Mouse (Mus musculus) inflammation-experienced regulatory T-cells (primary cell): Measurements from ENCODE around the gene Hist1h2ae. TPM values are rescaled to one million over a fixed set of nuclear protein-coding genes. Genes with fewer than 3 reads are reported as not detected.

ENCODE experiments used
- polyA plus RNA-seq, 2 experiments: library from polyadenylated mRNA; unstranded; fragments of 100-300 nt; shearing (Covaris generic); gene quantifications; one replicate each; pipeline ENCODE4 v1.2.1; 2017

Gene Hist1h2ae
- 1 to 10 TPM; 4.5 to 6.5 TPM for polyA plus RNA-seq

DNA sequence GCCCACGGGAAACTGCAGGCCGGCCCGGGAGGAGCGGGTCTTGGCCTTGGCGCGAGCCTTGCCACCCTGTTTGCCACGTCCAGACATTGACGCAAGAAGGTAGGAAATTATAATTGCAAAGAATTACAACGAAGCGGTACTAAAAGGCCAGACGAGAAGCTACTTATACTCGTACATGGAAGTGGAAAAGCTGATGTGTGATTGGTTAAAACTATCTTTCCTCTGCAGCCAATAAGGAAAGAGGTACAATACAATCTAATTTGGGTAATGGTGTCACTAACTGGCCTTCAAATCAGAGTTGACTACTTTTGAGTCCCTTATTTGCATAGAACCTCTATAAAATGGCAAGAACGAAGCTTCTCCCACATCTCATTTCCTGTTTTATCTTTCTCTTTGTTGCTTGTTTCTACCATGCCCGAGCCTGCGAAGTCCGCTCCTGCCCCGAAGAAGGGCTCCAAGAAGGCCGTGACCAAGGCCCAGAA lies at the start of gene Hist1h2ae, which contains the start of gene Hist1h2bg:
Hist1h2ae (minus strand) TSS at position 199 of the 482 bp plus-strand sequence.
Hist1h2bg (plus strand) TSS at position 375 of the 482 bp plus-strand sequence.

GRCm38 (mm10) chr13:23581408-23582218 lies 10.6 kb upstream of the Hist1h2ae start, which contains the start of gene Hist1h4d:
TSS of gene Hist1h4d (plus strand) at chr13:23581598.

GRCm38 (mm10) chr13:23575271-23575851 lies 4.3 kb upstream of the Hist1h2ae start, which contains the start of gene Hist1h3d:
TSS of gene Hist1h3d (plus strand) at chr13:23575763.

GRCm38 (mm10) chr13:23573898-23574524 lies 3.0 kb upstream of the Hist1h2ae start, which contains the start of the genes Hist1h2bf and Hist1h2ad:
TSS of gene Hist1h2bf (minus strand) at chr13:23574196.
TSS of gene Hist1h2ad (plus strand) at chr13:23574381.

DNA sequence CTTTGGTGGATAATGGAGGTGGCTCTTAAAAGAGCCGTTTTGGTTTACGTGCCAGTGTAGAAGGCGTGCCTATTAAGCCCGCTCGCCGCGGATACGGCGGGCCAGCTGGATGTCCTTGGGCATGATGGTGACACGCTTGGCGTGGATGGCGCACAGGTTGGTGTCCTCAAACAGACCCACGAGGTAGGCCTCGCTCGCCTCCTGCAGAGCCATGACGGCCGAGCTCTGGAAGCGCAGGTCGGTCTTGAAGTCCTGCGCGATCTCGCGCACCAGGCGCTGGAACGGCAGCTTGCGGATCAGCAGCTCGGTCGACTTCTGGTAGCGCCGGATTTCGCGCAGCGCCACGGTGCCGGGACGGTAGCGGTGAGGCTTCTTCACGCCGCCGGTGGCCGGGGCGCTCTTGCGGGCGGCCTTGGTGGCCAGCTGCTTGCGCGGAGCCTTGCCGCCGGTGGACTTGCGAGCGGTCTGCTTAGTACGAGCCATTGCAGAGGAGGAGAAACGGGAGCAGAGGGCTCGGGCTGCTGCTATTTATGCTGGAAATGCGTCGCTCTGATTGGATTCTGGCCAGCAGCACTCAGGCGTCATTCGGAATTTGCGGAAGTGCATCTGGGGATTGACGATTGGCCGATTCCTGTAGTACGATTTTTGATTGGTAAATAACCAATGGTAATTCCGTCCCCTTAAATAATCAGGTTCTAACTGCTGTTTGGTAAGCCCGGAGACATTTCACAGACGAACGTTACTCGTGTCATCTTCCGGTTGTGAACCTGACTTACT lies 8.9 kb downstream of the Hist1h2ae start, which contains the start of gene Hist1h3e:
Hist1h3e (minus strand) TSS at position 487 of the 777 bp plus-strand sequence.

GRCm38 (mm10) chr13:23552962-23553361 lies 18.1 kb downstream of the Hist1h2ae start, which contains the start of gene Hist1h1d:
TSS of gene Hist1h1d (plus strand) at chr13:23553262.

GRCm38 (mm10) chr13:23551146-23551834 lies 19.7 kb downstream of the Hist1h2ae start, which contains the start of gene Hist1h4f:
TSS of gene Hist1h4f (minus strand) at chr13:23551648.

DNA sequence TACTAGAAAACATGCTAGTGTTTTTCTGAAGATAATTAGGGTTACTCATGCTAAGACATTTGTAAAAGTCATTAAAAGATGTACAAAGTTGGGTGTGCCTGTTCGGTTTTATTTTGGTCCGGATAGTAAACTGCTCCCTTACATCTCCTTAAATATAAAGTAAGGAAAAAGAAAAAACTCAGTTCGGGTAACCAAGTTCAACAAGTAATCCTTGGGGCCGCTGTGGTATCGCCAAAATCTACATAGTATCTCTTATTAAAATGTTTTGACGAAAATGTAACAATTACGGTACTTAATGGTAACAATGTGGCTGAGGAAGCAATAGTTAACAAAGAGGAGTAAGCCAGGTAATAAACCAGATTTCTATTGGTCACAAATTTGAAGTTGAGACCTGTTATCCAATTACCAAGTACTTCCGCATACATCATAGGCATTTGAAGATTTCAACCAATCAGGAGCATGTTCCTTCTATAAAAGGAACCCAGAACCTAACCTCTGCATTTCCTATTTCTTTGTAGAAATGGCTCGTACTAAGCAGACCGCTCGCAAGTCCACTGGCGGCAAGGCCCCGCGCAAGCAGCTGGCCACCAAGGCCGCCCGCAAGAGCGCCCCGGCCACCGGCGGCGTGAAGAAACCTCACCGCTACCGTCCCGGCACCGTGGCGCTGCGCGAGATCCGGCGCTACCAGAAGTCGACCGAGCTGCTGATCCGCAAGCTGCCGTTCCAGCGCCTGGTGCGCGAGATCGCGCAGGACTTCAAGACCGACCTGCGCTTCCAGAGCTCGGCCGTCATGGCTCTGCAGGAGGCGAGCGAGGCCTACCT lies 26.8 kb downstream of the Hist1h2ae start, which contains the start of gene Hist1h3f:
Hist1h3f (plus strand) TSS at position 88 of the 822 bp plus-strand sequence.

DNA sequence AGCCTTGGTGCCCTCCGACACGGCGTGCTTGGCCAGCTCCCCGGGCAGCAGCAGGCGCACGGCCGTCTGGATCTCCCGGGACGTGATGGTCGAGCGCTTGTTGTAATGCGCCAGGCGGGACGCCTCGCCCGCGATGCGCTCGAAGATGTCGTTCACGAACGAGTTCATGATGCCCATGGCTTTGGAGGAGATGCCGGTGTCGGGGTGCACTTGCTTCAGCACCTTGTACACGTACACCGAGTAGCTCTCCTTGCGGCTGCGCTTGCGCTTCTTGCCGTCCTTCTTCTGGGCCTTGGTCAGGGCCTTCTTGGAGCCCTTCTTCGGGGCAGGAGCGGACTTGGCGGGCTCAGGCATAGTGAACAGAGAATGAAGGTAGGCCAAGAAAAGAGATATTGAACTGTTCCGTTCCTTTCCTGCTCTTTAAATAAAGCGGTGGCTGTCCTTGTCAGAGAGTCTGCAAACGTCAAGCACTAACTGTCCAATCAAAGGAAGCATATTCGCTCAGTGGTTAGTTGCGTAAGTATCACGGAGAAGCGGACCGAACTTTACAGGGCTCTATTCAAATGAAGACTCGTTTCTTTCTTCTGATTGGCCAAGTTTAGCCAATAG lies 27.9 kb downstream of the Hist1h2ae start, which contains the start of gene Hist1h2bh:
Hist1h2bh (minus strand) TSS at position 394 of the 609 bp plus-strand sequence.

DNA sequence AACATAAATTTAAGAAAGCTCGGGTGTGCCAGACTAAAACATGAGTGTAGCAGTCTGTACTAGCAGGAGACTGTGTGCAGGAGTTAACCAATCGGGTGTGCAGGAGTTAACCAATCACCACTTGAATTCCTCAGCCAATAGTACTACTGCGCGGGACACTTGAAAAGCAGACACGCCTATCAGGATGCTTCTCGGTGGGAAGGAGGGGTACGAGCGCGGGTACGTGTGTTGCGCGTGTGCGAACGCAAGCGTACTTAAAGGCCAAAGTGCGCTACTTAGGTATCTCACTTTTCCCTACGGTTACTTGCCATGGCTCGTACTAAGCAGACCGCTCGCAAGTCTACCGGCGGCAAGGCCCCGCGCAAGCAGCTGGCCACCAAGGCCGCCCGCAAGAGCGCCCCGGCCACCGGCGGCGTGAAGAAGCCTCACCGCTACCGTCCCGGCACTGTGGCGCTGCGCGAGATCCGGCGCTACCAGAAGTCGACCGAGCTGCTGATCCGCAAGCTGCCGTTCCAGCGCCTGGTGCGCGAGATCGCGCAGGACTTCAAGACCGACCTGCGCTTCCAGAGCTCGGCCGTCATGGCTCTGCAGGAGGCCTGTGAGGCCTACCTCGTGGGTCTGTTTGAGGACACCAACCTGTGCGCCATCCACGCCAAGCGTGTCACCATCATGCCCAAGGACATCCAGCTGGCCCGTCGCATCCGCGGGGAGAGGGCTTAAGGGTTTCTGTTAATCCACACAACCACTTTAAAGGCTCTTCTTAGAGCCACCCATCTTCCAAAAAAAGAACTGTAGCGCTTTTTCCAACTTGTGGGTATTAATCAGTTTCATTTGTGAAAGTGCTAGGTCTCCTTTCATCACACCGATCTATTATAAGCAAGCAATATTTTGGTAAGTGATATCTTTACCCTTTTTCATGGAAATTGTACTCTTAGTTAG lies 35.6 kb downstream of the Hist1h2ae start, which contains the start of gene Hist1h3g:
Hist1h3g (plus strand) TSS at position 286 of the 939 bp plus-strand sequence.

GRCm38 (mm10) chr13:23533560-23534367 lies 37.3 kb downstream of the Hist1h2ae start, which contains the start of gene Hist1h2af:
TSS of gene Hist1h2af (plus strand) at chr13:23533906.

GRCm38 (mm10) chr13:23530901-23531875 lies 39.8 kb downstream of the Hist1h2ae start, which contains the start of gene Hist1h4h:
TSS of gene Hist1h4h (plus strand) at chr13:23531050.

